8 mouse cellular contexts compared by ENCODE assay signal in genomic region chr14:61650291-61650960, GRCm38 (mm10). TPM values are rescaled to one million over a fixed set of nuclear protein-coding genes. Genes with fewer than 3 reads are reported as not detected.
DNase-seq lines count a peak whose midpoint lies in the region; ATAC-seq lines count a peak whose summit lies in the region.

No protein-coding gene starts in this region.

- H3K4me1 ChIP-seq in kidney, embryonic 15.5 days: peaks cover 11% of the 10 kb centered on the region; the same call in 1 of the 2 replicates
- H3K4me1 ChIP-seq in heart, embryonic 13.5 days: peaks cover 28% of the 10 kb centered on the region
- peaks cover 19% of the 10 kb centered on the region for H3K4me1 ChIP-seq in liver, embryonic 11.5 days (replicated peaks; ENCODE audit: control insufficient read depth, insufficient read depth, low read length)

- peak; percentile 66 for DNase-seq in kidney, adult 9 months
- DNase-seq in ES-CJ7 (ENCODE audit: low read depth, low spot score): peak; percentile 39
- DNase-seq in adrenal gland, postnatal 36 days: peak; percentile 12 to 67
- DNase-seq in liver, embryonic 11.5 days (ENCODE audit: low spot score): no peak
- DNase-seq in right cerebral cortex, postnatal 10 days (ENCODE audit: low spot score in 2 of 2): peak; percentile 46 to 65
- no peak for DNase-seq in ovary, postnatal 10 days (ENCODE audit: low spot score)

- WGBS in kidney, embryonic 15.5 days: 37% methylated on average over 9 of the region's 9 CpGs
- WGBS in heart, embryonic 13.5 days: 35% methylated on average over 9 of the region's 9 CpGs
- WGBS in liver, embryonic 11.5 days: 33% methylated on average over 9 of the region's 9 CpGs

- H3K36me3 ChIP-seq in kidney, embryonic 15.5 days: no peaks in the 10 kb centered on the region
- no peaks in the 10 kb centered on the region for H3K36me3 ChIP-seq in heart, embryonic 13.5 days
- no peaks in the 10 kb centered on the region for H3K36me3 ChIP-seq in liver, embryonic 11.5 days (ENCODE audit: control insufficient read depth, insufficient read depth, low read length)

- H3K4me2 ChIP-seq in kidney, embryonic 15.5 days: no peak overlapping the region
- H3K4me2 ChIP-seq in heart, embryonic 13.5 days: peak overlapping the region; percentile 90
- H3K4me2 ChIP-seq in liver, embryonic 11.5 days: peak overlapping the region; percentile 64

- H3K4me3 ChIP-seq in kidney, embryonic 15.5 days (replicated peaks): no peak overlapping the region
- 0 out of 2 replicates have a peak overlapping the region, but pooled peaks have one; percentile 98 for H3K4me3 ChIP-seq in heart, embryonic 13.5 days
- no peak overlapping the region for H3K4me3 ChIP-seq in liver, embryonic 11.5 days (ENCODE audit: low read depth, low read length)

- no peak overlapping the region for H3K9ac ChIP-seq in kidney, embryonic 15.5 days
- H3K9ac ChIP-seq in heart, embryonic 13.5 days: no peak overlapping the region
- H3K9ac ChIP-seq in liver, embryonic 11.5 days (ENCODE audit: low read depth, low read length): no peak overlapping the region

- ATAC-seq in kidney, embryonic 15.5 days (replicated peaks; ENCODE audit: low FRiP score): no peak
- ATAC-seq in heart, embryonic 13.5 days (ENCODE audit: extremely low read depth, insufficient number of reproducible peaks, low FRiP score, low TSS enrichment): no peak
- no peak for ATAC-seq in liver, embryonic 11.5 days (replicated peaks; ENCODE audit: low FRiP score)

- H3K27me3 ChIP-seq in kidney, embryonic 15.5 days: no peaks in the 10 kb centered on the region
- H3K27me3 ChIP-seq in heart, embryonic 13.5 days (replicated peaks): no peaks in the 10 kb centered on the region
- H3K27me3 ChIP-seq in liver, embryonic 11.5 days (replicated peaks; ENCODE audit: control insufficient read depth, insufficient read depth, low read length): no peaks in the 10 kb centered on the region

- H3K9me3 ChIP-seq in kidney, embryonic 15.5 days (replicated peaks): no peaks in the 10 kb centered on the region
- no peaks in the 10 kb centered on the region for H3K9me3 ChIP-seq in heart, embryonic 13.5 days
- no peaks in the 10 kb centered on the region for H3K9me3 ChIP-seq in liver, embryonic 11.5 days (ENCODE audit: control insufficient read depth, low read length)

- no peak overlapping the region for H3K27ac ChIP-seq in kidney, embryonic 15.5 days
- 0 out of 2 replicates have a peak overlapping the region, but pooled peaks have one; percentile 33 for H3K27ac ChIP-seq in heart, embryonic 13.5 days (replicated peaks)
- peak overlapping the region; percentile 40; the same call in 1 of the 2 replicates for H3K27ac ChIP-seq in liver, embryonic 11.5 days (ENCODE audit: low read depth, low read length)

RNA-seq across cellular contexts. Expression of gene Kcnrg, which starts 43.2 kb away (rescaled TPM):
- polyA plus RNA-seq in kidney, embryonic 15.5 days (2015; fragmentation: Nextera tagmentation; extraction: Ambion mirVana): 0.57 and 0.72 TPM in 2 replicates
- total RNA-seq in adrenal gland, postnatal 36 days (2021): under 1 TPM; 0.17 to 0.20 TPM
- 0.32 and 0.48 TPM in 2 replicates for polyA plus RNA-seq in heart, embryonic 13.5 days (2015; fragmentation: Nextera tagmentation; extraction: Ambion mirVana)
- 0.55 and 0.61 TPM in 2 replicates for polyA plus RNA-seq in liver, embryonic 11.5 days (2014; fragmentation: Nextera tagmentation; extraction: Ambion mirVana)

RNA-seq across cellular contexts. Expression of gene Trim13, which starts 52.4 kb away (rescaled TPM):
- polyA plus RNA-seq in kidney, embryonic 15.5 days (2015; fragmentation: Nextera tagmentation; extraction: Ambion mirVana): 16.0 and 16.3 TPM in 2 replicates
- 1 to 10 TPM; 5.3 to 7.0 TPM for total RNA-seq in adrenal gland, postnatal 36 days (2021)
- 13.0 and 13.7 TPM in 2 replicates for polyA plus RNA-seq in heart, embryonic 13.5 days (2015; fragmentation: Nextera tagmentation; extraction: Ambion mirVana)
- polyA plus RNA-seq in liver, embryonic 11.5 days (2014; fragmentation: Nextera tagmentation; extraction: Ambion mirVana): 12.8 and 14.2 TPM in 2 replicates

Comparison
In these comparisons a context has a peak if more than half of its experiments do, and no peak if none do; other contexts are left out.
1. DNase-seq: peak in kidney, adult 9 months (single experiment), ES-CJ7 (single experiment), adrenal gland, postnatal 36 days (2 of 2) and right cerebral cortex, postnatal 10 days (2 of 2); none in liver, embryonic 11.5 days (single experiment) and ovary, postnatal 10 days (single experiment).